Comparison of ENCODE assay signal across 9 mouse cellular contexts in genomic region chr7:142850681-142851080, GRCm38 (mm10).
A peak's percentile ranks its signal among the peaks of the same experiment; 100 is the strongest.
DNase-seq lines count a peak whose midpoint lies in the region; ATAC-seq lines count a peak whose summit lies in the region.
"Had no signal": no experiment of that assay in that cellular context is flagged by ENCODE, and none has a peak within 500 bp of the region (broad histone marks: within the 10 kb centered on the region; RNA-seq: fewer than 3 reads in every experiment).

No protein-coding gene starts in this region.

- no peak overlapping the region for H3K4me3 ChIP-seq in heart, embryonic 12.5 days
- H3K4me3 ChIP-seq: embryonic facial prominence, embryonic 13.5 days had no signal

- no peak for ATAC-seq in heart, embryonic 12.5 days (ENCODE audit: insufficient number of reproducible peaks, low FRiP score)

- intact Hi-C loops in heart, postnatal 36 days (cut with DNase I): loop anchor here (2.0 kb wide), 1 partner anchor 52 kb away; no protein-coding TSS in a partner anchor

- no peak overlapping the region for H3K4me2 ChIP-seq in heart, embryonic 12.5 days
- H3K4me2 ChIP-seq: embryonic facial prominence, embryonic 13.5 days had no signal

- DNase-seq in heart, postnatal 36 days: peak; percentile 3 to 9
- peak; percentile 9 to 10 for DNase-seq in B cell, adult 2 months
- peak; percentile 22 for DNase-seq in WW6 (ENCODE audit: low read depth, low spot score)
- DNase-seq in embryo, embryonic 11.5 days (ENCODE audit: low read depth, low spot score): peak; percentile 22
- DNase-seq in kidney, postnatal 4 days: peak; percentile 35 to 38
- peak; percentile 15 for DNase-seq in lung, postnatal 36 days
- DNase-seq in urinary bladder, postnatal 10 days (ENCODE audit: low spot score): no peak

- no peak overlapping the region for H3K9ac ChIP-seq in heart, embryonic 12.5 days
- H3K9ac ChIP-seq: embryonic facial prominence, embryonic 13.5 days had no signal

- 15% methylated on average over 6 of the region's 6 CpGs for WGBS in heart, embryonic 12.5 days

- no peaks in the 10 kb centered on the region for H3K9me3 ChIP-seq in heart, embryonic 12.5 days (replicated peaks)
- H3K9me3 ChIP-seq: embryonic facial prominence, embryonic 13.5 days had no signal

- H3K36me3 ChIP-seq in heart, embryonic 12.5 days: no peaks in the 10 kb centered on the region
- H3K36me3 ChIP-seq: embryonic facial prominence, embryonic 13.5 days had no signal

- no peaks in the 10 kb centered on the region for H3K4me1 ChIP-seq in heart, embryonic 12.5 days (replicated peaks)
- H3K4me1 ChIP-seq: embryonic facial prominence, embryonic 13.5 days had no signal

- no peaks in the 10 kb centered on the region for H3K27me3 ChIP-seq in heart, embryonic 12.5 days (replicated peaks)
- H3K27me3 ChIP-seq: embryonic facial prominence, embryonic 13.5 days had no signal

- H3K27ac ChIP-seq in heart, embryonic 12.5 days (ENCODE audit: poor library complexity, severe bottlenecking): no peak overlapping the region
- H3K27ac ChIP-seq: embryonic facial prominence, embryonic 13.5 days had no signal
